Mouse (Mus musculus): ENCODE data around the gene Tbc1d22b.
"Not testable (repeated sequence)": the region's sequence is repeated elsewhere in the genome, so short reads cannot be mapped to it uniquely, and the experiment has no call there.

Tbc1d22b gene

GRCm38 (mm10) chr17:29595891-29596770 is 46.5 kb downstream of the Tbc1d22b start:
- DNase-seq (ENCODE audit: low spot score) = no peak

DNA sequence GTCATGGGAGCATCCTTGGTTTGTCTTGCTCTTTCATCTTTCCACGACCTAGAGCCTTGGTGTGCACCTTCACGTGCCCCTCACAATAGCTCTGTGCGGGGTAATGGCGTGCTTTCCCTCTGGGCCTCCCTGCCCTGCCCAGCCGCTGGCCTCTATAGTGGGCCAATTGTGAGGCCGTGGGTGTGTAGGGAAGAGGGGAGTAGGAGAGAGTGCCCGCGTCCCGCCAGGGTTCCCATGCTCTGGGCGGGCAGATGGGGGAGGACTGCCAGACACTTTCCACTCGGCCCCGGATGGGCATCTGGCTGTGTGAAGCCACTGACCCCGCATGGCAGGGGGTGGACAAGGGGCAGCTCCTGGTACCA is 47.2 kb downstream of the Tbc1d22b start:
- DNase-seq (ENCODE audit: low spot score) = no peak

DNA sequence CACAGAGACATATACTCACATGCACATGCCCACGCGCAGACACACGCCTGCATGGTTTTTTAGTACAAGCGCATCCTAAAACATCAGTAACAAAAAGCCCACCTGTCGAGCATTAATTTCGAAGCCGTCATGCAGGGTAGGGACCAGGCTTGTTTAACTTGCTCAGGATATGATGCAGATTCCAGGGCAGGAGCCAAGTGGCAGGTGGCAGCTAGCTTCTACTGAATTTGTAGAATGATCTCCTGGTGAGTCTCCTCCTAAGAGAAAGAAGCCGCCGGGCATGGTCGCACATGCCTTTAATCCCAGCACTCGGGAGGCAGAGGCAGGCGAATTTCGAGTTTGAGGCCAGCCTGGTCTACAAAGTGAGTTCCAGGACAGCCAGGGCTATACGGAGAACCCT is 49.5 kb downstream of the Tbc1d22b start:
- no peak for DNase-seq (ENCODE audit: low spot score)

DNA sequence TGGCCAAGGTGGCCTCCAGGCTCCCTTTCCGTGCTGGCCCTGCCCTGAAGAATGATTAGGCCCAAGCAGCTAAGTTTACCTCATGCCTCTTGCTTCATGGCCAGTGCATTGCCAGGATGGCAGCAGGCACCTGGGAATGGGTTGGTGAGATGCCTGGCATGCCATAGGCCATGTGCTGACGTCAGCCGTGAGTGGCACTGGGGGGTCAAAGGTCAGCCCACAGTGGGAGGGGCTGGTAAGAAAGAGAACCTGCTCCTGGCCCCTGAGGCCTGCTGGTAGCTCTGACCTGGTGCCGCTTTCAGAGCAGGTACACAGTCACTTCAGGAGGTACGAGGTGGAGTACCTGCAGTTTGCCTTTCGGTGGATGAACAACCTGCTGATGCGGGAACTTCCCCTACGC is 50.0 kb downstream of the Tbc1d22b start:
- DNase-seq (ENCODE audit: low spot score) = no peak

- no peak for DNase-seq (ENCODE audit: low spot score)
Observed at GRCm38 (mm10) chr17:29601391-29601790, 51.8 kb downstream of the Tbc1d22b start.

DNA sequence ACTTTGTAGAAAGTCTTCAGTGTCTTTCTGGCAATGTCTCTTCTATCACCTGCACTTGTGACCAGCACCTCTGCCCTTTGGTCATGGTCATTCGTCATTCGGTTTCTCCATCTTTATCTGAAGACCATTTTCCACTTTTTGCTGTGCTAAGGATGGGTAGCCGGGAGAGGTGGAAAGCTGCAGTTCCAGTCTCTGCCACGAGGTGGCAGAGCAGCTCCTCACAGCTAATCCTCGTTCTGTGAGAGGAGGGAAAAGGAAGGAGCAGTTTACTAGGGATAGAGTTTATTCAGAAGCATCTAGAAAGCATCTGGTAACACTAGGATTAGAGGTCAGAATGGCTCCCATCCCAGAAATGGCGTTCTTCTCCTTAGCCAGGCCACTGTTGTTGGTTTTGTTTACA is 53.7 kb downstream of the Tbc1d22b start:
- DNase-seq (ENCODE audit: low spot score) = peak; percentile 93

DNA sequence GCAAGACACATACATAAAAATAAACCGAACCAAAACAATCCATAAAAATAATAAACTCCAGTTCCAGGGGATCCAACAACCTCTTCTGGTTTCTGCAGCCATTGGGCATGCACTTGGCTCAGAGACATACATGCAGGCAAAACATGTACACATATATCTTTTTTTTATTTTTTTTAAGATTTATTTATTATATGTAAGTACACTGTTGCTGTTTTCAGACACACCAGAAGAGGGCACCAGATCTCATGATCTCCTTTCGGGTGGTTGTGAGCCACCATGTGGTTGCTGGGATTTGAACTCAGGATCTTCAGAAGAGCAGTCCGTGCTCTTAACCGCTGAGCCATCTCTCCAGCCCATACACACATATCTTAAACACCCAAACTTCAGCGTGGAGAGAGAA is 63.9 kb downstream of the Tbc1d22b start:
- DNase-seq (ENCODE audit: low spot score) = not testable (repeated sequence)

DNA sequence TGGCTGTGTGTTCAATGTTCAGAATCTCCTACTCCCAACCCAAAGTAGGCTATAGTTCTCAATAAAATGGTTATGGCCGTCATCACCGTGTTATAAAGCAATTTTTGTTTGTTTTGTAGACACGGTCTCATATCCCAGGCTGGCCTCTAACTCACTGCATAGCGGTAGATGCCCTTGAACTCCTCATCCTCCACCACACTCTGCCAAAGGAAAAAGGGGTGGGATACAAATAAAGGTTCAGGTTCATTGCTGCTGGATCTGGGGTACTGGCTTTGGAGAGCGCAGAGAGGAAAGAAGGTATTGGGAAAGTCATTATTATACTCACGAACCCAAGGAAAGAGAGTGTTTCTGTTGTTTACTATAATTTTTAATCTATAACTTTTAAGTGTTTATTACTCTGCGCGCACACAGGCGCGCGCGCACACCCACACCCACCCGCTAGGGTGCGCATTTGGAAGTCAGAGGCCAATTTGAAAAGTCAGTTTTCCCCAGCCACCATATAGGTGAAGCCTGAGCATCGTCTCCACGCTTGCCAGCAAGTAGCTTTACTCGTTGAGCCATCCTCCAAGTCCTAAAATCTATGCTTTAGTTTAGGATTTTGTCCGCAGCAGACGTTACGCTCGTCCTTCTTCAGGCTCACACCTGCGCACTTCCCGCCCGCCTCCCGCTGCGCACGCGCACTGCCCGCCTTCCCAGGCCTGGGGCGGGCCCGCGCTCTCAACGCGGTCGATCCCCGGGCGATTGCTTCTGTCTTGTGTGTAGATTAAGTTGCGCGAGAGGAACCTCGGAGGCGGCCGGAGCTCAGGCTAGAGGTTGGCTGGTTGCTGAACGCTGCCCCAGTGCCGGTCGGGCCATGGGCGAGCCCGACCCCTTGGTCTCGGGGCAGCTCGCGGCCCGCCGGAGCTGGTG is 64.8 kb downstream of the Tbc1d22b start, which contains the start of the genes Rnf8 and Gm28043:
TSS of gene Rnf8 (plus strand) at position 676 of the 909 bp plus-strand sequence.
TSS of gene Gm28043 (plus strand) at position 762 of the 909 bp plus-strand sequence.
- peak; percentile 96 for DNase-seq (ENCODE audit: low spot score)

GRCm38 (mm10) chr17:29615024-29615551 is 65.5 kb downstream of the Tbc1d22b start:
- peak; percentile 25 for DNase-seq (ENCODE audit: low spot score)

- no peak for DNase-seq (ENCODE audit: low spot score)
Observed at GRCm38 (mm10) chr17:29615616-29616015, 66.0 kb downstream of the Tbc1d22b start.

GRCm38 (mm10) chr17:29619231-29619630 is 69.6 kb downstream of the Tbc1d22b start:
- no peak for DNase-seq (ENCODE audit: low spot score)

DNA sequence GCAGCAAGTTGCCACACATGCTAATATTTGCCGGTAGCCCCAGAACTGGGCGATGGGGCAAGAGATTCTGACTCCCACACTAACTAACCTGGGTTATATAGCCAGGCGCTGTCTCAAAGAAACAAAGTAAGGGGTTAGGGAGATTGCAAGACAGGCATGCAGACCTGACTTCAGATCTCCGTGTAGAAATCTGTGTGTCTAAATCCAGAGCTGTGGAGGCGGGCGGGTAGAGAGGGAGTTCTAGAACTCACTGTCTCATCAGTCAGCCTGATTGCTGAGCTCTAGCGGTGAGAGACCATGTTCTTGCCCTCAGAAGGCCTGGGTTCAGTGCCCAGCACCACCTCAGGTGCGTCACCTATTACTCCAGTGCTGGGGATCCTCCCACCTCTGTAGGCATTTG is 73.9 kb downstream of the Tbc1d22b start:
- DNase-seq (ENCODE audit: low spot score) = no peak

GRCm38 (mm10) chr17:29627285-29627684 is 77.7 kb downstream of the Tbc1d22b start:
- no peak for DNase-seq (ENCODE audit: low spot score)

DNA sequence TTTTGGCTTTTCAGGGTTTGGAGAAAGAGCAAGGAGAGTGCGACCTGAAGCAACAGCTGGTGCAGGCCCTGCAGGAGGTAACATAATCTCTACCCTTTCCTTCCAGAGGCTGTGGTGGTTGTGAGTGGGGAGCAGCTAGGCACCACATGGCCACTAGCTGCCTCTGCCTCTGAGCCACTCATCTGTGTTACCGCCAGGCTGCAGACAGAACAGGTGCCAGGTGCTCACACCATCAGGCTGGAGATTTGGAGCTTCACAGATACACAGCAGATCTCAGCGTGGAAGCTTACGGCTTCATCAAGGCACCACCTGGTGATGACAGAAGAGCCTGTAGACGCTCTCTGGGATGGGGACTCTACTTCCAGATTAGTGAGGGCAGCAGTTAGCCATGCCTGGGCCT is 79.4 kb downstream of the Tbc1d22b start:
- no peak for DNase-seq (ENCODE audit: low spot score)

- no peak for DNase-seq (ENCODE audit: low spot score)
Observed at GRCm38 (mm10) chr17:29629620-29630019, 80.0 kb downstream of the Tbc1d22b start.

DNA sequence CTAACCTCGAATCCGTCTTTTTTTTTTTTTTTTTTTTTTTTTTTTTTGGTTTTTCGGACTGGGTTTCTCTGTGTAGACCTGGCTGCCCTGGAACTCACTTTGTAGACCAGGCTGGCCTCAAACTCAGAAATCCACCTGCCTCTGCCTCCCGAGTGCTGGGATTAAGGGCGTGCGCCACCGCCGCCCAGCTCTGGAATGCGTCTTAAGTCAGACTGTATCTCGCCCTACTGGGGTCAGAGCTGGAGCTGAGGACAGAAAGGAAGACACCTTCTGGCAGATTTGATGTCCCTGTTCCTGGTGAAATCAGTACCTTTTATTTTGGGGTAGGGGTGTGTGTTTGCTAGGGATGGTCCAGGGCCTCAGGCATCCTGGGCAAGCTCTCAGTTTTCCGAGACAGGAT is 82.7 kb downstream of the Tbc1d22b start:
- DNase-seq (ENCODE audit: low spot score) = no peak

- DNase-seq (ENCODE audit: low spot score) = no peak
Observed at GRCm38 (mm10) chr17:29635492-29635891, 85.9 kb downstream of the Tbc1d22b start.

DNA sequence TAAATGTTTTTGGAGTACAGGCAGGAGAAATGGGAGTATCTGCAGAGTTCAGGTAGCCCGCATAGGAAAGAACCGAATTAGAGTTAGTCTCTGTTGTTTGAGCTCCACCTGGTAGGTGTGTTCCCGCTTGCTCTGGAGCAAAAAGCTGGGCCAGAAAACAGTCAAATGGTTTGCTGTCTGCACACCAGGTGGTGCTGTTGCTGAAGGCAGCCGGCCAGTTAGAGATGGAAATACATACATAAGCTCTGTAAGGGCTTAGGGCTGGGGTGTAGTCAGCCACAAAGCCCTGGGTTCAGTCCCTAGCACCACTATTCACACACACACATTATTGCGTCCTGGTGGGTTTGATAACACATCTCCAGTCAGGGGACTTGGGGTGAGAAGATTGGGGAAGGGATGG is 86.5 kb downstream of the Tbc1d22b start:
- peak; percentile 58 for DNase-seq (ENCODE audit: low spot score)

- DNase-seq (ENCODE audit: low spot score) = no peak
Observed at GRCm38 (mm10) chr17:29637377-29637776, 87.8 kb downstream of the Tbc1d22b start.

GRCm38 (mm10) chr17:29637895-29638294 is 88.3 kb downstream of the Tbc1d22b start:
- no peak for DNase-seq (ENCODE audit: low spot score)

DNA sequence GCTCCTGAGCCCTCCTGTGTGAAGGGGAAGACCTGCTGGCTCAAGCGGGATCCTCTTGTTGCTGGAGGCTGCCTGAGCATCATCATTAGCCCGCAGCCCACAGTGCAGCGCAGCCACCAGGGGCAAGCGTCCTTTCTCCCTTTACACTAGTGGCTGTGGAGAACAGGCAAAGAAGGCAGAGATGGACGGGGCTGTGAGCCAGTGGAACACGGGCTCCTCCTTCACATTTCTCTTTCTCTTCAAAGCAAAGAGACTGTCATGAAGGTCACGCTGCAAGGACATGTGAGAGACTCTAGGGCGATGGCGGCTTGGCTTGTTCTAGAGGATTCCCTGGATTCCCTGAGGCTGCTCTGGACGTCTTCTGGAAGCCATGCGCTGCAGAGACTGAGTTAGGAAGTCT is 91.4 kb downstream of the Tbc1d22b start:
- no peak for DNase-seq (ENCODE audit: low spot score)

DNA sequence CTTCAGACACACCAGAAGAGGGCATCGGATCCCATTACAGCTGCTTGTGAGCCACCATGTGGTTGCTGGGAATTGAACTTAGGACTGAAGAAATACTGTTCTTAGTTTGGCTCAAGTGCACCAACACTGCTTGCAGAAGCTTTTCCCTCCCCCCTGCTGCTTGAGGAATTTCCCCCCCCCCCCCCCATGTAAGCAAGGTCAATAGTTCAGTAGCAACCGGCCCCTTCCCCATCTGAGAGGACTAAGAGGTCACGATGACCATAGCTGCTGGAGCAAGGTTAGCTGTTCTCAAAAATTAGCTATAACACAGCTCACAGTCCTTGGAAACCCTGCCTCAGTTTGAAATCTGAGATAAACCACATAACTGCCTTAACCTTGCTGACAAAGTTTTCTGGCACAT is 92.6 kb downstream of the Tbc1d22b start:
- DNase-seq (ENCODE audit: low spot score) = no peak
